Mouse (Mus musculus): ENCODE measurements around the gene St3gal6. TPM values are rescaled to one million over a fixed set of nuclear protein-coding genes. Genes with fewer than 3 reads are reported as not detected.

The St3gal6 gene
- total and polyA plus RNA-seq, 3 experiments, result 33.7 to 47.0 (median 37.7) TPM

DNA sequence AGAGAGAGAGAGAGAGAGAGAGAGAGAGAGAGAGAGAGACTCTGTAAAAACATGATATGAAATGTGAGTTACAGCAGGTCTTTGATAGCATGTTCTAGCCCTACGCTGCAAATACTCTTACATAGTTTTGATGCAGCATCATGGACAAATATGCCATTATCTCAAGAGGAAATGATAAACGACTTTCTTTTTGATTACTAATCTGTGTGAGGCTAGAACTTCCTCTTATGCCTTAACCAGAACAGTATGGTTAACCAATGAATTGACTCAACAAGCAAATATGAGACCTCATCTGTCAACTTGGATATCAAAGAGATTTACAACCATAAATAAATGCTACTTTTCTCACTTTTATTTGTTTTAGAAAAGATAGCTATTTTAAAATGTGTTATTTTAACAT lies 24.0 kb upstream of the St3gal6 start:
- no peak overlapping the region for H3K9ac ChIP-seq (ENCODE audit: low read depth, low read length)
- no peaks in the 10 kb centered on the region for H3K4me1 ChIP-seq (ENCODE audit: control insufficient read depth, insufficient read depth, low read length)
- TF ChIP-seq CTCF (IDR thresholded peaks at IDR 0.05) (no peak), EP300 (IDR thresholded peaks at IDR 0.05; ENCODE audit: insufficient read depth, low read depth, low read length) (no peak), POLR2A (IDR thresholded peaks at IDR 0.05; ENCODE audit: insufficient read depth, low read depth, low read length) (no peak)
- H3K27me3 ChIP-seq (ENCODE audit: control insufficient read depth, insufficient read depth, low read length), result no peaks in the 10 kb centered on the region
- intact Hi-C loops (cut with DNase I), result no loop called here
- no peak overlapping the region for H3K27ac ChIP-seq
- no peaks in the 10 kb centered on the region for H3K79me2 ChIP-seq (replicated peaks; ENCODE audit: control insufficient read depth, insufficient read depth, low read length)
- WGBS, result 30% methylated on average over 2 of the region's 2 CpGs
- no peak overlapping the region for H3K4me3 ChIP-seq
- DNase-seq, result no peak
- H3K36me3 ChIP-seq (ENCODE audit: control insufficient read depth, insufficient read depth, low read length), result no peaks in the 10 kb centered on the region

DNA sequence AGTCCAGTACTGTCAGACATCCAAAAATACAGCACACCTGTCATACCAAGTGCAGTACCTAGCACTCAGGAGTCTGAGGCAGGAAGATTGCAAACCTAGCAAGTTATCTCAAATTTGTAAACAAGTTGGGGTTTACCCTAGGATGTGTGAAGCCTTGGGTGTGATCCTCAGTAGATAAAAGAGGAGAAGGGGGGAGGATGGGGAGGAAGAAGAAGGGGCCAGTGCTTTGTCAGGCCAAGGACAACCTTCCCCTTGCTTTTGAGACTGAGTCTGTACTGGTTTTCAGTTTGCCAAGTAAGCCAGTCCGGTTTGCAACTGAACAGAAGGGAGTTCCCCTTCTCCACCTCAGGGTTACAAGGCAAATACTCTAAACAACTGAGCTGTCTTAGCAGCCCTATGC lies 22.1 kb upstream of the St3gal6 start:
- WGBS, result 32% methylated on average over 1 of the region's 1 CpGs
- H3K27me3 ChIP-seq (ENCODE audit: control insufficient read depth, insufficient read depth, low read length), result no peaks in the 10 kb centered on the region
- H3K79me2 ChIP-seq (replicated peaks; ENCODE audit: control insufficient read depth, insufficient read depth, low read length), result no peaks in the 10 kb centered on the region
- no peak for TF ChIP-seq POLR2A (IDR thresholded peaks at IDR 0.05; ENCODE audit: insufficient read depth, low read depth, low read length)
- TF ChIP-seq CTCF (IDR thresholded peaks at IDR 0.05), result no peak
- no peak for TF ChIP-seq EP300 (IDR thresholded peaks at IDR 0.05; ENCODE audit: insufficient read depth, low read depth, low read length)
- no peak for DNase-seq
- no peaks in the 10 kb centered on the region for H3K4me1 ChIP-seq (ENCODE audit: control insufficient read depth, insufficient read depth, low read length)
- H3K9ac ChIP-seq (ENCODE audit: low read depth, low read length), result no peak overlapping the region
- no peak overlapping the region for H3K27ac ChIP-seq
- intact Hi-C loops (cut with DNase I), result no loop called here
- H3K4me3 ChIP-seq, result no peak overlapping the region
- H3K36me3 ChIP-seq (ENCODE audit: control insufficient read depth, insufficient read depth, low read length), result no peaks in the 10 kb centered on the region

DNA sequence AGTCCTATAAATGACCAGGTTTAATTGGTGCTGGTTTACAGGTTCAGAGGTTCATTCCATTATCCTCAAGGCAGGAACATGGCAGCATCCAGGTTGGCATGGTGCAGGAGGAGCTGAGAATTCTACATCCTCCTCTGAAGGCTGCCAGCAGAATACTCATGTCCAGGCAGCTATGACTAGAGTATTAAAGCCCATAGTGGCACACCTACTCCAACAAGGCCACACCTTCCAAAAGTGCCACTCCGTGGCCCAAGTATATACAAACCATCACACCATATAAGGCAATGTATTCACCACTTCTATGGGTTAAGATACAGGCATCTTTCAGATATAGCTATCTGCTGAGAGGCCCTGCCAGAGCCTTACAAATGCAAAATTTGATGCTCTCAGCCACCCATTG lies 15.4 kb upstream of the St3gal6 start:
- H3K27ac ChIP-seq, result no peak overlapping the region

DNA sequence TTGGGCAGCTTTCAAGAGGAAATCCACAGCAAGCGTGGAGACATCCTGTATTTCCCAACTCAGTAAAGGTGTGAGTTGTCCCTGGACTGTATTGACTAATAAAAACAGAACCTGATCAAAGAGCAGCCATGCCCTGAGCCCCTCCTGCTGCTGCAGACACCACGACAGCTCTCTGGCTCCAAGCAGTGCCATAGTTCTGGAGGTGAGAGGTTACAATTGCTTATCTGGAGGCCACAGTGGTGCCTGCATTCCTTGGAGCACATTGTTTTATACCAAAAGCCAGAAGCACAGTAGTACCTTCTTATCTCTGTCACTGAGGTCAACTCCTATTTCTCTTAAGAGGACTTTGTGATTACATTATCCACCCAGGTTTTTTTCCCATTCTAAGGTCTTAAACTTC lies 15.0 kb upstream of the St3gal6 start:
- Histone ChIP-seq H3K79me2 (replicated peaks; ENCODE audit: control insufficient read depth, insufficient read depth, low read length) (no peaks in the 10 kb centered on the region), H3K36me3 (ENCODE audit: control insufficient read depth, insufficient read depth, low read length) (no peaks in the 10 kb centered on the region), H3K9ac (ENCODE audit: low read depth, low read length) (no peak overlapping the region), H3K4me3 (no peak overlapping the region), H3K27me3 (ENCODE audit: control insufficient read depth, insufficient read depth, low read length) (no peaks in the 10 kb centered on the region), H3K4me1 (ENCODE audit: control insufficient read depth, insufficient read depth, low read length) (no peaks in the 10 kb centered on the region; the same call in 1 of the 2 replicates), H3K27ac (no peak overlapping the region)
- DNase-seq, result no peak
- 44% methylated on average over 2 of the region's 2 CpGs for WGBS
- TF ChIP-seq POLR2A (IDR thresholded peaks at IDR 0.05; ENCODE audit: insufficient read depth, low read depth, low read length), result no peak
- intact Hi-C loops (cut with DNase I), result no loop called here

More for the DNA sequence above, 15.4 kb upstream of the St3gal6 start:
- intact Hi-C loops (cut with DNase I), result no loop called here
- no peaks in the 10 kb centered on the region; the same call in 1 of the 2 replicates for H3K4me1 ChIP-seq (ENCODE audit: control insufficient read depth, insufficient read depth, low read length)
- no peak overlapping the region for H3K4me3 ChIP-seq
- no peak for DNase-seq
- WGBS, result 93% methylated on average over 1 of the region's 1 CpGs
- no peaks in the 10 kb centered on the region for H3K27me3 ChIP-seq (ENCODE audit: control insufficient read depth, insufficient read depth, low read length)
- no peaks in the 10 kb centered on the region for H3K36me3 ChIP-seq (ENCODE audit: control insufficient read depth, insufficient read depth, low read length)
- H3K9ac ChIP-seq (ENCODE audit: low read depth, low read length), result no peak overlapping the region
- no peak for TF ChIP-seq POLR2A (IDR thresholded peaks at IDR 0.05; ENCODE audit: insufficient read depth, low read depth, low read length)
- TF ChIP-seq EP300 (IDR thresholded peaks at IDR 0.05; ENCODE audit: insufficient read depth, low read depth, low read length), result no peak
- TF ChIP-seq CTCF (IDR thresholded peaks at IDR 0.05), result no peak
- no peaks in the 10 kb centered on the region for H3K79me2 ChIP-seq (replicated peaks; ENCODE audit: control insufficient read depth, insufficient read depth, low read length)

DNA sequence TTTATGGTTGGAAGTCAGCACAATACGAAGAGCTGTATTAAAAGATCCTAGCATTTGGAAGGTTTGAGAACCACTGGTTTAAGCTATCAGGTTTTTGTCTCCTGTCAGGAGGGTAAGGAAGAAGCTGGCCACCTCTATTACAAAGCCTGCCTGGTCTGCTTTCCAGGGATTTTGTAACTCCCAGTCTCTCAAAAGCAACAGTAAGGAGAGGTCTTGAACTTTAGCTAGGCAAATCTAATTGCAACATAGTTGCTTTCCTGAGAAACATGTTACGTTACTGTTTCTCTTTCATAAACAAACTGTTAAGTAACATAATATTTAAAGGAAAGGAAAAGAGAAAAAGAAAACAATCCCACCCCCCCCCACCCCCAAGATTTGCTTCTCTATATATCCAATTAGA lies 12.0 kb upstream of the St3gal6 start:
- no peak for DNase-seq
- Histone ChIP-seq H3K9ac (ENCODE audit: low read depth, low read length) (no peak overlapping the region), H3K4me3 (no peak overlapping the region), H3K79me2 (replicated peaks; ENCODE audit: control insufficient read depth, insufficient read depth, low read length) (no peaks in the 10 kb centered on the region), H3K27ac (no peak overlapping the region), H3K4me1 (ENCODE audit: control insufficient read depth, insufficient read depth, low read length) (no peaks in the 10 kb centered on the region; the same call in none of the 2 replicates), H3K36me3 (ENCODE audit: control insufficient read depth, insufficient read depth, low read length) (no peaks in the 10 kb centered on the region), H3K27me3 (ENCODE audit: control insufficient read depth, insufficient read depth, low read length) (no peaks in the 10 kb centered on the region)
- TF ChIP-seq EP300 (IDR thresholded peaks at IDR 0.05; ENCODE audit: insufficient read depth, low read depth, low read length) (no peak), CTCF (IDR thresholded peaks at IDR 0.05) (no peak), POLR2A (IDR thresholded peaks at IDR 0.05; ENCODE audit: insufficient read depth, low read depth, low read length) (no peak)
- intact Hi-C loops (cut with DNase I), result no loop called here
- WGBS, result 85% methylated on average over 2 of the region's 2 CpGs

DNA sequence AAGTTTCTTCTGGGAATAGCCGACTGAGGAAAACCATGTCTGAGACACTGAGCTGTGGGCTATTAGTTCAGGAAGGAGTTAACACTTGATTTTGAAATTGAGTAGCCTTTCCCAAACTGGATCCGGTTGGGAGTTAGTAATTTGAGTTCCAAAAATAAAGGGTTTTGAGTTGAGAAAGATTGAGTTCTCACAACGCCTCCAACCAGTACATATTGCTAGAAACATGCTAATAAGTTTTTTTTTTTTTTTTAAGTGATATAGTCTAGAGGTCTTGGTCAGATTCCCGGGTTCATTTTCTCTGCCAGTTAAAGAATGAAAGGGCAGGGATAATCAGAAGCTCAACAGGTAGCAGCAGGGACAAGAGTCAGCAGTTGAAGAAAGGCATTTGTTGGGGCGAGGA lies 11.2 kb upstream of the St3gal6 start:
- TF ChIP-seq POLR2A (IDR thresholded peaks at IDR 0.05; ENCODE audit: insufficient read depth, low read depth, low read length) (no peak), EP300 (IDR thresholded peaks at IDR 0.05; ENCODE audit: insufficient read depth, low read depth, low read length) (no peak), CTCF (IDR thresholded peaks at IDR 0.05) (no peak)
- Histone ChIP-seq H3K9ac (ENCODE audit: low read depth, low read length) (no peak overlapping the region), H3K79me2 (replicated peaks; ENCODE audit: control insufficient read depth, insufficient read depth, low read length) (no peaks in the 10 kb centered on the region), H3K36me3 (ENCODE audit: control insufficient read depth, insufficient read depth, low read length) (no peaks in the 10 kb centered on the region), H3K27ac (no peak overlapping the region), H3K4me3 (no peak overlapping the region), H3K27me3 (ENCODE audit: control insufficient read depth, insufficient read depth, low read length) (no peaks in the 10 kb centered on the region), H3K4me1 (ENCODE audit: control insufficient read depth, insufficient read depth, low read length) (no peaks in the 10 kb centered on the region; the same call in none of the 2 replicates)
- DNase-seq, result no peak
- 73% methylated on average over 5 of the region's 5 CpGs for WGBS
- intact Hi-C loops (cut with DNase I), result no loop called here

Data from heart, adult 2 months (tissue).